Mouse (Mus musculus) embryo, embryonic 10.5 days (tissue): ENCODE measurements around the gene Hus1.

Source experiments
- DNase-seq: peaks from one replicate; pipeline ENCODE4 v3.0.0-alpha.2; 2015; ENCODE audit warnings: low spot score

The Hus1 gene

DNA sequence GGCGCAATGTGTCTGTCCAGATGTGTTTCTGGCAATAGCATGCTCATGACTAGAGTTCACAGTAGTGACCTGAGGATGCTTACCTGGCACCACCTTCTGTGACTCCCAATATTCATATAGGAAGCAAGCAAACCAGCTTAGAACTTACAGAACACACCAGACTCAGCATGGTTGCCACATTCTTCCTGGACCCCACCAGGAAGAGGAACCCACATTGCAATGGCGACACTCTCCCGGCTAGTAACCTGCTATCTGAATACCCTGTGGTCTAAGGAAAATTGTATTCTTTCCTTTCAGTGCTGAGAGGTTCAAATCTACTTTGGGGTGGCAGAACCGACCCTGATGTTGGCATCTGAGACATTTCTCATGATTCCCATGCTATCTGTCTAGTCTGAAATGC lies 32.8 kb downstream of the Hus1 start:
- no peak for DNase-seq

- DNase-seq, result no peak
Measured at GRCm38 (mm10) chr11:8973166-8973565, 37.8 kb downstream of the Hus1 start, which contains the start of gene Pkd1l1. TSS of gene Pkd1l1 (minus strand) at chr11:8973266.

GRCm38 (mm10) chr11:8972093-8972492 lies 38.9 kb downstream of the Hus1 start:
- DNase-seq, result no peak

GRCm38 (mm10) chr11:8970509-8970908 lies 40.5 kb downstream of the Hus1 start:
- DNase-seq, result peak; percentile 26

DNA sequence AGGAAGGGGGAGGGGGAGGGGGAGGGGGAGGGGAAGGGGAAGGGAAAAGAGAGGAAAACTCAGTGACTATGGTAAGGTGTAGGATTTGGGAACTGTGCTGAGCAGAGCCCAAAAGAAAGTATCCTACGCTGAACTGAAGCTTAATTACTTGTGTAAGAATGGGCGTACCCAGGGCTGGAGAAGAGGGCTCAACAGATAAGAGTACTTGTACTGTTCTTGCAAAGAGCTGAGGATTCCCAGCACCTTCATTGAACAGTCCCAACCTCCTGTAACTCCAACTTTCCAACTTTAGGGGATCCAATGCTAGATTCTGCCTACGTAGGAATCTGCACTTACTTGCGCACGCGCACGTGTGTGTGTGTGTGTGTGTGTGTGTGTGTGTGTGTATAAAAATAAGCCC lies 42.9 kb downstream of the Hus1 start:
- DNase-seq, result no peak

DNA sequence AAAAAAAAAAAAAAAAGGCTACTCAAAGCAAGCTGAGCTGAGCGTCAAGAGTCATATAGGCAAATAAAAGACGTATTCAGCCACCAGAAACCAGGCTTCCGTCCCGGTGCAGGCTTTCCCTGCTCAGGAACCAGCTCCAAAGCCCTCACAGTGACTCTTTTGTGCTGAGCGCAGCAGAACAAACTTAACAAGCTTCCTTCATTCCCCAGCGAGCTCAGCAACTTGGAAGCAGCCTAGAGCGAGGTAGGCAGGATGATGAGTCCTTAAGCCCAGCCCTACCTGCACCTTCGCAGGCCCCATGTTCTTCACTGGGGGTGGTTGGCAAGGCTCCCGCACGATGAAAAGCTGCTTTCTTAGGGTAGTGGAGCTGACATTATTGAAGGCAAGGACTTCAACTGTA lies 52.4 kb downstream of the Hus1 start:
- DNase-seq, result peak; percentile 26

DNA sequence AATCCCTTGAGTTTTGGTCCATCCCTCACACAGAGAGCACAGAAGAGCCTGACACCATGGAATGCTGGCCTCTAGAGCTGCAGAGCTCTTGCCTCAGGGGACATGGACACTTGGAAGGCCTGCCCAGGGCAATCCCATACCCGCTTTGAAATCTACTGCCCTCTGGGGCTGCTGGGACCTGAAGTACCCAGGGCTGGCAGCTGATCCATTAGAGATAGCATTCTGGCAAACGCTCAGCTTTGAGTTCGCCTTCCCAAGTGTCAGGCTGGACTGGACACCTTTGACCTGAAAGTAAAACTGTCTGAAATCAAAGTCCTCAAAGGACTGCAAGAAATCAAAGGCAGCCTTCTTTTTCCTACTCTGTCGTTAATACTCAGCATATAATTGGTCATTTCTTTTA lies 52.9 kb downstream of the Hus1 start:
- DNase-seq, result no peak

DNA sequence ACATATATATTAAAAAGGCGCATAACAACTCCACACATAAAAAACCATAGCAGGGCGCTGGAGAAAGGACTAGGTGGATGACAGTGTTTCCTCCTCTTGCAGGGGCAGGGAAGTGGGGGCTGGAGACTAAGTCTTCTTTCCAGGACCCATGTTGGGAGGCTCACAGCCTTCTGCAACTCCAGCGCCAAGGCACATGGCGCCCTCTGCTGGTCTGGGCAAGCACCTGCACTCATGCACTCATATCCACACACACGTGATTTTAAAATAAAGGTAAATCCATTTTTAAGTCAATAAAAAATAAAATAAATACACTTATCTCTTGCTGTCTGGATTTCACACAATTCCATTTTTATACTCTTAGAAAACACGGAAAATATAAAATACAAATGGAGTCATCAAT lies 54.0 kb downstream of the Hus1 start:
- DNase-seq, result peak; percentile 38

DNA sequence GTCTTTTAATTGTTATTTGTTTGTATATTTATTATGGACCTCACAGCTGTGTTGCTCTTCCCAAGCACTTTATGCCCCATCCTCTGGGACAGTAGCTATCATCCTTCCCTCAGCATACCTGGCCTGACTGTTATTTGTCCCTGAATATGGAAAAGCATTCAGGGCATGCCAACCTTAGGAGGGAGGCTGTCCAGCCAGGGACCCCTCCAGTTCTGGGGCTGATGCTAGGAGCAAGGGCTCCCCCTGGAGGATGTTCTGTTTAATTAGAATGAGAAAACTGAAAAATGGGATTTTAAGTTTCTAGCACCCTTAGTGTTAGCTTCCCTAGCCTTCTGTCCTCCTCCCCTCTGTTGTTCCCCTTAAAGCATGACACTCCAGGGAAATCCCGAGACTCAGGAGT lies 55.3 kb downstream of the Hus1 start:
- DNase-seq, result peak; percentile 77

DNA sequence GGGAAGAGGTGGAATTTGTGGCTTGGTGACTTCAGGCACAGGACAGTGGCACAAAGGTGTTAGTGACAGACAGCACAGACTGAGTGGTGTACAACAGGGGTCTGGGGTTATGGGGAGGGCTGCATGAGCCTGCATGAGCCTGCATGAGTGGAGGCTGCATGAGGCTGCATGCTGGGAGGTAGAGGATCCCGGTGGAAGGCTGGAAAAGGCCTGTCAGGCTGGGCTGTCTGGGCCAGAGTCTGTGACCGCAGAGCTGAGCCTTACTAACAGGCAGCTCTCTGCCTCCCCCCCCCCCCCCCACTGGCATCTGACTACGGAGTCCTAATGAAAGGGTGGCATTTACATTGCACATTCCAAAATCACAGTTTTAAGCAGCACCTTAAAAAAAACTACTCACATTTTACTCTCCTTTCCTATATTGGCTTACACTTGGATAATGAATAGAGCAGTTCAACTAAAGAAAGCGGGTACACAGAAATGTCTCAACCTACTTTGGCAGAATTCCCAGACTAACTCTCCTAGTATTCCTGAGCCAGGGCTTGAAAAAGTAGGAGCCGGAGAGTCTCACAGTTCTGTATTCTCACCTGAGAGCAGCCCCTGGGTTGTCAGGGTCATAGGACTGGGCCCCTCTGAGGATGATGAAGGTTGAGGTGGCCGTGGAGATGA lies 61.1 kb downstream of the Hus1 start:
- DNase-seq, result no peak

DNA sequence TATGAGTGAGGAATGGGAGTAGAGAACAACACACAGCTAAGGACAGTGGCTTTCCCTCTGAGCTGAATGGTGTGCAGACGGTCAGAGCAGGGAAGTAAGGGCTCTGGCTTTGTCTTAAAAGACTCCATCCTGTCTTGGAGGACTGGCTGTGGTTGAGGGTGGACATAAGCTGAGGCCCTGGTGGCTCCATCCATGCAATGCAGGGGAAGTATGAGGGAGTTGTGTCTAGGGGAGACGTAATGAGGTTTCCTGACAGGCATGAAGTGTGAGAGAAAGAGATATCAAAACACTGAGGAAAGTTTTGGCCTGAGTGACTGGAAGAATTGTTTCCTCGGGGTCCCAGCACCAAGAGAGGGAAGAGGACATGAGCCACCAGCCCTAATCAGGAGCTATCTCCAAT lies 62.1 kb downstream of the Hus1 start:
- DNase-seq, result no peak

- no peak for DNase-seq
Measured at GRCm38 (mm10) chr11:8944114-8944513, 66.9 kb downstream of the Hus1 start.
